Mouse (Mus musculus): ENCODE measurements around the gene Osbpl3.

Gene Osbpl3

DNA sequence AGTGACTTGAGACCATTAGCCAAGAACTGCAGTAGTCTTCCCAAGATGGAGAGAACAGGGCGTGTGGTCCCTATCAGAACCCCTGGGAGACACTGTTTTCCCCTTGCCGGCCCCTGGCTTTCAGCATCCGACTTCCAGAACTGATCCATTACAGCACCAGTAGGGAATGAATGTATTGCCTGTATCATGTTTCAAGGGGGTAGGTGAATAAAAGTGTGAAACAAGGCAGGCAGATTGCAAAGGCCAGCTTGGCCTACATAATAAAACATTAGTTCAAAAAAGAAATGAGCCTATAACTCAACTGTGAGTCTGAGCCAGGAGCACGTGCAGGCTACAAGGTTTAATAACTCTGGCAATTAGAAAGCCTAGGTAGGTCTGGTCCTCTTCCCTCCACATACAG is 52.5 kb downstream of the Osbpl3 start:
- DNase-seq (ENCODE audit: low read depth, low spot score): no peak

DNA sequence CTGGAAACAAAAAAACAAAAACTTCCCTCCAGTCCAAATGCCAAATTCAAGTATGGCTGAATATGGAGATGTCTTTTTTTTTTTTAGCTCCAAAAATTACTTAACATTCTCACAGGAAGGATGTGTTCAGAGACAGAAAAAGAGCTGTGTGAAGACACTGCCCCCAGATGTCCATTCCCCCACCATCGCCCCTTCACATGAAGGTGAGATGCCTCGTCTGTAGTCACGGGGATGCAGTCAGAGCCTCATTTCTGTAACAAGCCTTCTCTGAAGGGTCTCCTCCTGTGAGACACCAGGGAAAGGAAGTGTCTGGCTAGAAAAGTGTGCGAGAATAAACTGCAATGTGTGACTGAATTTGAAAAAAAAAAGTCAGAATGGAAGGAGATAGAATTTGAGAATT is 53.1 kb downstream of the Osbpl3 start:
- DNase-seq (ENCODE audit: low read depth, low spot score): no peak

DNA sequence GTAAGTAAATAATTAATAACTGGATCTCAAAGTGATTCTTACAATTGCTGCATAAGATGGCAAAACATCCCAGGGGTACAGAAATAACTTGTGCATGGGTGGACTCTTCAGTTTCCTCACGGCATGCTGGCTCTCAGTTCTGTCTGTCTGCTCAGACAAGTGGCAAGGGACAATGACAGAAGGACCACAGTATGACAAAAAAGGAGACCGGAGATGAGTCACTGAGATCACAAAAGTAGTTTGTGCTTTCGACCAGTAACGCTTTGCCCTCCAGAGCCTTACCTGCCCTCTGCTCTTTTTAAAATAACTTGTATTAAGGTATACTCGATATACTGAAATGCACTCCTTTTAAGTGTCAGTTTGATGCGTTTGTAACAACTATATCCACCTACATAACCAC is 55.8 kb downstream of the Osbpl3 start:
- no peak for DNase-seq (ENCODE audit: low read depth, low spot score)

DNA sequence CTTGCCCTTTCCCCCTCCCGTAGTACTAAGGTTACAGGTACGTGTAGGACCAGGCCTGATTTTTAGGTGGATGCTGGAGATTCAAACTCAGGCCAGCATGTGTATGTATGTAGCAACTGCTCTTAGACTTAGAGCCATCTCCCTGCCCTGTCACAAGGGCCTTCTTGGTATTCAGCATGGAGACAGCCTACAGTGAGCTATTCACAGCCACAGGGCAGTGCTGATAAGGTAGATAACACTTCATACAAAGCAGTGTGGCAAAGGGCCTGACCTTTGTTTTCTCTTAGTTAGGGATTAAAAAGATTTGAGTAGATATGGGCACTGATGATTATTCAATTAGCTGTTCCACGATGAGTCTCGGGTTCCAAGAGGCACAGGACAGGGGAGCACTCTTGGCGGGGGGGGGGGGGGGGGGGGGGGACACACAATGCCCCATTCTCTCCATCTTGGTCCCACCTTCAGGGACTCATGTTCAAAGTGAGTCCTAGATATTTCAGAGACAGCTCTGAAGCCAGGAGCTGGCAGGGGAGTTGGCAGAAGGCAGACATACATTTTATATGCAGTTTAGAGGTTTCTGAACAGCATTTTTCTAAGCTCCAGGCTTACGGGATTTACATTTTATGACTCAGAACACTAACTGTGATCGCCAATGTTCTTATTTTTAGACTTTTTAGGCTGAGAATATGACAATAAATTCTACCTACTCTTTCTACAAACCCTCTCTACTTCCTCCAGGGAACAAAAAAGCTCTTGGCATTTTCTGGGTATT is 56.4 kb downstream of the Osbpl3 start:
- DNase-seq (ENCODE audit: low read depth, low spot score): no peak

DNA sequence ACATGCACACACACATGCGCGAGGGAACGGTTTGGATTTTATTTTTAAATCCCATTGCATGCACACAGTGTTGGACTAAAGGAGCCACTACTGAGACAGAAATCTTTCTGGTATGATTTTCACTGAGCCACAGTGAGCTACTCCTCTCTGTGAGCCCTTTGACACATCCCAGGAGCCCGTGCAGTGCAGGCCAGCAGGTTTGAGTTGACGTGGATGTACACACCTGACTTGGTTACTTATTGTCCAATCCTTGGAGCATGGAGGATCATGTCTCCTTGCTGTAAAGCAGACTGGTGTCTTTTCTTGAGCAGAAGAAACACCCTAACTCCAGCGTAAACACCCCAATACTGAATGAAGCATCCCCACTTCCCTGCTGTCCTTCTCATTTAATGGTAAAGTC is 57.7 kb downstream of the Osbpl3 start:
- DNase-seq (ENCODE audit: low read depth, low spot score): no peak

DNA sequence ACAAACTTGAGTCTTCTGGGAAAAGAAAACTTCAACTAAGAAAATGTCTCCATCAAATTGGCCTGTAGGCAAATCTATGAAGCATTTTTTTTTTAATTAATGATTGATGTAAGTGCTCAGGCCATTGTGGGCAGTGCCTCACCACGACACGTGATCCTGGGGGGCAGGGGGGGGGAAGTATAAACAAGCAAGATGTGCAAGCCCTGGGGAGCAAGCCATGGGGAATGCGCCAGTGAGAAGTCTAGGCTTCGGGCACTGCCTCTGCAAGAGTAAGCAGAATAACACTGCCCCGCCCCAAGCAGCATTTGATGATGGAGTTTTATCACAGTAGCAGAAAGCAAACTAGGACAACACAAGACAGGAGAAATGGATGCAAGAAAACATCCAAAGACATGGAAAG is 58.9 kb downstream of the Osbpl3 start:
- no peak for DNase-seq (ENCODE audit: low read depth, low spot score)

DNA sequence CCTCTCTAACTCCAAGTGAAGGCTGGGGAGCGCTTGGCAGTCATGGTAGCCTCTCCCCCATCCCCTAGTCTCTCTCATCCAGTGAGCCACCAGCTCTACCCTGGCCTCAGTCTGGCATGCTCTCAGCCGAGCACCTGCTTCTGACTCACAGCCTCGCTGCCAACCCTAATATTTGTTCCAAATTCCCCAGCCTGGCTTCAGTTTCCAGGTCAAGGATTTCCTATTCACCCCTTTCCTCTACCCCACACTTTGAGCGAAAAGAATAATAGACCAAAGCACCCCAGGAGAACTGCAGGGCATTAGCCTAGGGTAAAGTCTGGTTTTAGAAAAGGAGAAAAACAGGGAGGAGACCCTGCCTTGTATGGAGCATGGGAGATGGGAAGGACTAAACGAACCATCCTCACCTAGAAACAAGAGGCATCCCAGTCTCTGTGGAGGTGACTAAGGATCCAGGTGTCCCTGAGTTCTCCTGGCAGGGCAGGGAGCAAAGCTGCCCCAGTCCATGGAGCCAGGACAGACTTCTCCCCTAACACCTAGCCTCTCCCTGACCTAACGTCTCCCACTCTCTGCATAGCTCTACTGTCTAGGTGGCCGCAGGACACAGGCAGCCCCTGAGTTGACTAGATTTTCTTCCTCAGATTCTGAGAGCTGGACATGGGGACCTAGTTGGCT is 60.2 kb downstream of the Osbpl3 start:
- no peak for DNase-seq (ENCODE audit: low read depth, low spot score)

DNA sequence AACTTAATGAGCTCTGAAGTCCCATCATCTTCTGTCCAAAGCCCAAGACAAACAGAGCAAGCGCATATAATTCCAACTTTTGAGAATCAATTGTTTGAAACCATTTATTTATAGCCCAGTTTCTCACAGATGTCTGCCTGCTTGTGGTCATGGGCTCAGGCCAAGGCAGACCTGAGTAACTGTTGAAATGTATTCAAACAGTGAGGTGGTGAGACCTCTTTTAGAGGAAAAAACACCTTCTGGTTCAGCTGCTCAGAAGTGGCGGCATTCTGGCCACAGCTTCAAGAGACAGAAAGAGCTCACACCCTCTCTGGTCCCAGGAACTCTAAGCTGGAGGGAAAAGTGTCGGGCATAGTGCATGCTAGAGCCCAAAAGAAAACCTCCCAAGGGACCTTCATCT is 61.6 kb downstream of the Osbpl3 start:
- DNase-seq (ENCODE audit: low read depth, low spot score): no peak

DNA sequence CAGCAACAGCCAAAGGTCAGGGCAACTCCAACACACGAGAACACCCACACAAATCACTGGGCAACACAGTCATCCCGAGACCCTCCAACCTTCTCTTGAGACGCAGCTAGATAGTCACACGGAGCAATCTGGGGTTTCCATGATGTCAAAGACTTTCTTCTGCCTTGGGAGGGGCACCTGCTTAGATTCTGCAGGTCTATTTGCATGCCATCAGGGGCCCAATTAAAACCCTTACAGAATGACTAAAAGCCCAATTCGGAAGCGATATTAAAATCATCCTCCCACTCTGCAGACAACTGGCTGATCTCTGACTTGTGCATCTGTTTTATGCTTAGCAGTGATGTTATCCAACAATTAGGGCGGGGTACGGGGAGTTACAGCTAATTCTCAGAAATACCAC is 62.0 kb downstream of the Osbpl3 start:
- no peak for DNase-seq (ENCODE audit: low read depth, low spot score)

DNA sequence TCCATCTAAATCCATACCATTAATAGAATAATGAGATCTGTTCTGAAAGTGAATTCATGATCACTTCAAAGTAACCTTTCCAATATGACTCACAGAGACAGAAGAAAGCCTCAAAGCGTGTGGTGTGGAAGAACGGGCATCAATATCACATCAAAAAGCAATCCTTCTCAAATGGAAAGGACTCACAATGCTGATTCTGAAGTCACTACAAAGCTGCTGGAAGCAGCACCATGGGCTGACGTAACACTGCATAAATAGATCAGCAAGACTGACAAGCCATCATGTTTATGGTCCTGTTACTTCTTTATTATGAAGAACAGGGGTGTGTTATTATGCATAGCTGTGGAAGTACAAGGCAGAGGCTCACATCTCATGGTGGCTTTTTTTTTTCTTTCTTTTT is 64.0 kb downstream of the Osbpl3 start:
- no peak for DNase-seq (ENCODE audit: low read depth, low spot score)

DNA sequence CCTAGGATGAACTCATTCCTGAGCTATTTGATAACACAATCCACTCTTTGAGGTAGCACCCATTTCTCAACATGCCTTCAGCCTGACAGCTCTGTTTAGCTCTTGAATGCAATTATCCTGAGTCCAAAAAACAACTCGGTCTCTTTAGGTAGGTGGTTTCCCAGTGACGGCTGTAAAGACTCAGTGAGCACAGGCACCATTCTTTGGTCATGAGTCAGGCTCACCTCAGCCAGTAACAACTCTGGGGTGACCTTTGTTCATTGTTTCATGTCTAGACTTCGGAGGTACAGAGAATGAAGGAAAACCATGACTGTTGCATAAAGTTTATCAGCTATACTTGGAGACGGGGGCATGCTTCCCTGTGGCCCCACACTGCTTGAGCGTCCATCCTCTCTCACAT is 65.7 kb downstream of the Osbpl3 start:
- no peak for DNase-seq (ENCODE audit: low read depth, low spot score)

DNA sequence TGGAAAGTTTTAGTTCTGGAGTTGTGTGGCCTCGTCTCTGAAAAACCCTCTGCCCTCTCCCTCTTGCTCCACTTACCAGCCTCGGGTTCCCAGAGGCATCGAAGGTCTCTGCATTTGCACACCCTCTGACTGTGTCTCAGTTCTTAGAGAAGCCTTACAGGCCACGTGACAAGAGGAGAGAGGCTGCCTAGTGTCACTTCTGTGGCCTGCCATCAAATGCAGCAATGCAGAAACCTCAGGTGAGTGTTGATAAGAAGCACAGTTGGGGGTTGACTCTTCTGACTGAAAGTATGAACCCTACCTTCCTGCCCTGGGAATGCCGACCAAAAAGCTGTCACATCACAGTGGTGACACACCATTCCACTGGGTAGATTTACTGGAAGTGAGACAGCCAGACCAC is 68.4 kb downstream of the Osbpl3 start:
- DNase-seq (ENCODE audit: low read depth, low spot score): no peak

DNA sequence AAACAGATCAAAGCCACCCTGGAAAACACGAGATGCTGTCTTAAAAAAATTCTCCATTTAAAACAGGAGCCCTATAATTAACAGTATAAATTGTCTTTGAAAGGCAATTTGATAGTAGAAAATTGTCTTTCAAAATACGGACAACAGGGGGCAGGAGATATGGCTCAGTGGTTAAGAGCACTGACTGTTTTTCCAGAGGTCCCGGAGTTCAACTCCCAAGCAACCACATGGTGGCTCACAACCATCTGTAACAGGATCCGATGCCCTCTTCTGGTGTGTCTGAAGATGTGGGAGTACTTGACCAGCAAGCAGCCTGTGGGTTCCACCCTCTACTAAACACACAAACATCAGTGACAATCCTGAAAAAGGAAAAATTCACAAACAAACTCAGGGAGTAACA is 69.5 kb downstream of the Osbpl3 start:
- DNase-seq (ENCODE audit: low read depth, low spot score): no peak

DNA sequence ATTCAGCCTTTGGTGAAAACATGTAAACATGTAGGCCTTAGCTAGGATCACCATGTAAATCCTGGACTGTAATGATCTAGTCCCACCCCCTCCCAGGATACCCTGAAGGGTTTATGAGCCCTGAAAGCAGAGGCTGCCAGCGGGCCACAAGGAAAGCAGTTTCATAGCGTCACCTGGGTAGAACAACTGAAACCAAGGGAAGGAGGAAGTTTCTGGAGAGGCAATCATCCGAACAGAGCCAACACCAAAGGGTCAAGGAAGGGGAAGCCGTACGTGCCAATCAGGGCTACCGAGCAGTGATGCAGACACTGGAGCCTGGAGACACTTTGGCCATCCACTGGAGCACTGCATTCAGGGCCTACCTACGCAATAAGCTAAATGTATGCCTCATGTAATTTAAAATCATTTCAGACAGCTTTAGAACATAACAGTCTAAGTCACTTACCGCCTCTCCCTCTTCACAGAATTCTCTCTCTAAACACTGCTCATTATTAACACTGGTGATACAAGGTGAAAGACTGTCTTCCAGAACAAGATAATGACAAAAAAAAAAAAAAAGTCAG is 70.5 kb downstream of the Osbpl3 start:
- DNase-seq (ENCODE audit: low read depth, low spot score): no peak

DNA sequence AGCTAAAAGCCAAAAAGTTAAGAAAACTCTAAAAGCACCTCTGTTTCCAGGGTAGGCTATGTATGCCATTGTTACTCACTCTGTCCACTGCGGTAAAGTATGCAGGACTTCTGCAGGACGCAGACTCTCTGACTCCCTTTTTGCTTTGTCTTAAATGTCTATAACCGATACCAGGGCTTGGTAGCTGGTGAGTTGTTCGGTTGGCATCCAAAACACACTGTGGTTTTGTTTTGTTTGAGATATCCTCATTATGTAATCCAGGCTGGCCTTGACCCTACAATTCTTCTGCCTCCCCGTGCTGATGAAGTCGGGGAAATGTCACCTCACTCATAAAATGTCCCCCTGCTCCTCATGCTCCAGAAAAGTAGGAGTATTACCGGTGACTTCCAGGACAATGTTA is 73.3 kb downstream of the Osbpl3 start:
- no peak for DNase-seq (ENCODE audit: low read depth, low spot score)

DNA sequence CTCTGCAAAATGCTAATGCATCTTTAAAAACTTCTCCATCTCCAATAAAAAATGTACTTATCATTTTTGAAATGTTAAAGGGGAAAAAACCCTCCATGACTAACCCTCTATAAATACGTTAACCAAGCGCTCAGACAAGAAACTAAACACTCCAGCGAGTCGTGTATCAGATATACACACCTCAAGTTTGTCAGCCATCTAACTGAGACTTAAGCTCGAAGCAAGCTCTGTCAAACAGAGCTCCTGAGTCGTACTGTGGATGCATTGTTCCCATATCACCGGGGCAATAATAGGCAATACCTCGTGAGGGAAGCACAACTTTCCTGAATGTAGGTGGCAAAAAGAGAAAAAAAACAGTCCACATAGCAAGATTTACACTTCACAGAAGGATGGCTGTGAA is 73.8 kb downstream of the Osbpl3 start:
- DNase-seq (ENCODE audit: low read depth, low spot score): no peak

DNA sequence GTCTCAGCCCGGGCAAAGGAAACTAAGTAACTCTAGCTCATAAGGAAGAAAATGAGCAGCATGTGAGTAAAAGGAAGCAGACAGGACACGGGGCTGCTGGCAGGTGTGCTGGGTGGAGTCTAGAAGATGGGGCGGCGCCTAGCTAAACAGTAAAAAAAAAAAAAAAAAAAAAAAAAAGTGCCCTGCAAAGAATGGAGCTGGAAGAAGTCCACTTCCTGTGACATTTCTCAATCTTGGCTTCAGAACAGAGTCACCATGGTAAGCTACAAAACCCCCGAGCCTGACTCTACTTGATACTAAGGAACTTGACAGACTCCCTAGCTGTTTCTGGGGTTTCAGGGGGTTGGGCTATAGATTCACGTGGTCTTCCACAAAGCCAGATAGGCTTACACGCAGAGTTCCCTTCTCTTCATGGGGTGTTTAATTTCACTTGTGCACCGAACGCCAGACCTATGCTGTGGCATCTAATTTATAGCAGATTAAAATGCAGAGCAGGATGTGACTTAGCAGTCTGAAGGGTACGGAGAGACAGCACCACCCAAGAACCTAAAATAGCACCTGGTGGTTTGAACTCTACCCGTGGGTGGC is 74.4 kb downstream of the Osbpl3 start:
- no peak for DNase-seq (ENCODE audit: low read depth, low spot score)

DNA sequence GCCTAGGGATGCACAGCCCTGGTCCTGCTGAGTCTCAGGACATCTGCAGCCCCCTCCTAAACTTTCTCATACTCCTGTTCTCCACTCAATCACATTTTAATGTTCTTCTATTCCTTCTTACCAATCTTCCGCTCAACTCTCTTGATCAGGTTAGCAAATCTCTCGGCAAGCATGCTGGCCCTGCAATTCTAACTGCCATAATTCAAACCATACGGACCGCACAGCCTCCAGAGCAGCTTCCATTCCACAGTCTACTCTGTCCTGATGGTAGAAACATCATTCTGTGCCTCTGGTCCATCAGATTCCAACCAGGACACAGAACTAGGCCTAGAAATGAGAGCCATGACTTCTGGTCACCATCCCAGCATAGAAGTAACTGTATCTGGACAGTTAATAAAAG is 76.3 kb downstream of the Osbpl3 start:
- no peak for DNase-seq (ENCODE audit: low read depth, low spot score)

DNA sequence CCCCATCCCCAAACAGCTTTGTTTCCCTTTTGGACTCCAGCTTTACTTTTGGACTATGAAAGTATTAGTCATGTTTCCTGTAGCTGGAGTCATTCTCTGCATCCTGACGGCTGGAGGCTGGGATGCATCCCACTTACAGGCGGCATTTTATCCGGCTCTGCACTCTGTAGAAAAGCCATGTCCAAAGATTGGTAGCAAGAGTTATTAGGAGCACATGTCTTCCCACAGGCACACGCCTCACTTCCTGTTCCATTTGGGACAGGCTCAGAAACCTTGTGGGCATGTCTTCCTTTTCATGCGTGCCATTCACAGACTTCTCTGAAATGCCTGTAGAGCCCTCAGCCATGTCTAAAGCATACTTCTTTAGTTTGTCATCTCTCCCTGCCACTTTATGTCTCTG is 76.9 kb downstream of the Osbpl3 start:
- no peak for DNase-seq (ENCODE audit: low read depth, low spot score)

DNA sequence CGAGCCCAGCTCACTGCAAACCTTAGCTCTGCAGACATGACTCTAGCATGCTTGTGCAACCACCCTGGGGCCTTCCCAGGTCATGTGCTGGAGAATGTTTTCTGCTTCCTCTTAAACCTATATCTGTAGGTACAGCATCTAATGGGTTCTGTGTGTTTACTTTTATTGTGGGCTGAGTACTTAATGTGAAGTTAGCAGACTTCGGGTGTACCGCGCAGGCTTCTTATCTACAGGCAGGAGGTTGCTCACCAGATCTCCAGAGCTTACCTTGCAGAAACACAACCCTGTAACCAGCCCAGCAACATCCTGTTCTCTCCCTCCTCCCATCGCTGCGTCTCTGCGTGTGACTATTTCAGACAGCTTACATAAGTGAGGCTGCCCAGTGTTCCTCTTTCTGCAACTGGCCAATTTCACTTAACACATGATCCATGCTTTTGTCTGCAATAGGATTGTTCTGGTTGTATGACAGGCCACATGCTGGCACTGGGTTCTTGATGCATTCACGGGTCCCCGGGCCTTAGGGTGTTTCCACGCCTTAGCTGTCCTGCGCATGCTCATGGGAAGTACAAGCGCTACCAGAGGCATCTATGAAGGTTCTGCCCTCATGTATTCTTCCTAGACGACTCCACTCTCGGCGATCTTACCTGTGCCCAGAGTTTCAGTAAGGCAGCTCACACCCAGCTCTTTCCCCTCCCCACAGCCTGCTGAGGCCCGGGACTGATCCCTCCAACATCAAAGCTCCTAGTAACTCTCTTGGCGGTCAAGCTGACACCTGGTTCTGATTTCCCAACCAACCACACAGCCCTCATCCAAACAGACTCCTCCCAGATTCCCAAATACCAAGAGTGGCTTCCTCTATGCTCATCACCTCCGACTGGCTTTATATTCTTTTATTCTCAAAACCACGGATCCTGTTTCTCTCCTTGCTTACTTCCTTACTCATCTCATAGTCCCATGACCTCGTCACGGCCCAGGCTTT is 78.0 kb downstream of the Osbpl3 start:
- DNase-seq (ENCODE audit: low read depth, low spot score): no peak

DNA sequence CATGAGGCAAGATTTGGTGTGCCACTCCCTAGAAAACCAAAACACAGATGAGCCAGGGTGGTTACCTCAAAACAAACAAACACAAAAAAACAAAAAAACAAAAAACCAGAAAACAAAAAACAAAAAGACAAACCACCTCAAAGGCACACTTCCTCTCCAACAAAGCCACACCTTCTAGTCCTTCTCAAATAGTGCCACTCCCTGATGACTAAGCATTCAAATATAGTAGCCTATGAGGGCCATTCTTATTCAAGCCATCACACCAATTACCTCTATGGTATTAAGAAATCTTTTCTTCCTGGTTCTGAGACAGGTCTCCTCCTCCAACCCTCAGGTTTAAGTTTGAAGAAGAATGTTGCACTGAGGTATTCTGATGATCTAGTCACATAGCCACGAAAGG is 79.3 kb downstream of the Osbpl3 start:
- no peak for DNase-seq (ENCODE audit: low read depth, low spot score)
